Mouse (Mus musculus) thymus, adult 2 months (tissue): Measurements from ENCODE around the gene Adap1.

ENCODE experiments used
- CTCF ChIP-seq: fragments of 200-500 bp; IDR thresholded peaks from 2 replicates; pipeline ENCODE4 v1.5.1; 2012; ENCODE audit warnings: mild to moderate bottlenecking, control low read depth, low read length, moderate library complexity, borderline replicate concordance; ENCODE audit not compliant: control insufficient read depth, poor library complexity, insufficient read depth; ENCODE audit errors: extremely low read depth
- POLR2A ChIP-seq: fragments of 200-500 bp; IDR thresholded peaks from 2 replicates; pipeline ENCODE4 v1.6.1; 2012; ENCODE audit warnings: mild to moderate bottlenecking, low read length, control low read depth, moderate library complexity; ENCODE audit not compliant: control insufficient read depth, poor library complexity, insufficient read depth; ENCODE audit errors: extremely low read depth

- TF ChIP-seq CTCF (peak; percentile 68; the same call in 1 of the 2 replicates), POLR2A (no peak)
These were observed 39.0 kb upstream of the Adap1 start for GRCm38 (mm10) chr5:139364260-139364910.
